Mouse (Mus musculus) stomach, embryonic 15.5 days (tissue): ENCODE data around the gene Ehd2. TPM values are rescaled to one million over a fixed set of nuclear protein-coding genes. Genes with fewer than 3 reads are reported as not detected.
A peak's percentile ranks its signal among the peaks of the same experiment; 100 is the strongest.

ENCODE experiments used
- ATAC-seq: fragments of 200-750 bp; cut with Nextera tagmentation; 2 replicates; pipeline ENCODE4 v1.8.0; 2017; ENCODE audit warnings: low read depth, moderate number of reproducible peaks, moderate TSS enrichment; ENCODE audit not compliant: insufficient read depth, low FRiP score
- H3K27ac ChIP-seq: fragments of 300-500 bp; sonication (generic); 2 replicates; pipeline ENCODE4 v1.5.1; 2015; ENCODE audit warnings: mild to moderate bottlenecking, inconsistent platforms
- H3K27me3 ChIP-seq: fragments of 300-500 bp; sonication (generic); replicated peaks from 2 replicates; pipeline ENCODE4 v1.6.1; 2015; ENCODE audit warnings: inconsistent platforms
- H3K36me3 ChIP-seq: fragments of 300-500 bp; sonication (generic); 2 replicates; pipeline ENCODE4 v1.6.1; 2015; ENCODE audit warnings: inconsistent platforms
- H3K4me1 ChIP-seq: fragments of 300-500 bp; sonication (generic); 2 replicates; pipeline ENCODE4 v1.6.1; 2015; ENCODE audit warnings: inconsistent platforms
- H3K4me2 ChIP-seq: fragments of 300-500 bp; sonication (generic); 2 replicates; pipeline ENCODE4 v1.6.1; 2015; ENCODE audit warnings: mild to moderate bottlenecking, inconsistent platforms
- H3K4me3 ChIP-seq: fragments of 300-500 bp; sonication (generic); replicated peaks from 2 replicates; pipeline ENCODE4 v1.5.1; 2015; ENCODE audit warnings: inconsistent platforms
- H3K9ac ChIP-seq: fragments of 300-500 bp; sonication (generic); 2 replicates; pipeline ENCODE4 v1.6.1; 2015; ENCODE audit warnings: inconsistent platforms
- H3K9me3 ChIP-seq: fragments of 300-500 bp; sonication (generic); 2 replicates; pipeline ENCODE4 v1.6.1; 2016; ENCODE audit warnings: inconsistent platforms
- WGBS: fragments of 180-500 bp; shearing (Covaris S2); methylation state at CpG from one replicate; pipeline ENCODE4 v1.1.7; 2015; 5-methylcytosine and 5-hydroxymethylcytosine counted together
- polyA plus RNA-seq: library from polyadenylated mRNA; unstranded; fragments of >200 nt; fragmentation: Nextera tagmentation; extraction: Ambion mirVana; gene quantifications from 2 replicates; pipeline ENCODE4 v1.2.1, GENCODE M21; 2015

The Ehd2 gene
- 49.0 and 49.6 TPM in 2 replicates for polyA plus RNA-seq

DNA sequence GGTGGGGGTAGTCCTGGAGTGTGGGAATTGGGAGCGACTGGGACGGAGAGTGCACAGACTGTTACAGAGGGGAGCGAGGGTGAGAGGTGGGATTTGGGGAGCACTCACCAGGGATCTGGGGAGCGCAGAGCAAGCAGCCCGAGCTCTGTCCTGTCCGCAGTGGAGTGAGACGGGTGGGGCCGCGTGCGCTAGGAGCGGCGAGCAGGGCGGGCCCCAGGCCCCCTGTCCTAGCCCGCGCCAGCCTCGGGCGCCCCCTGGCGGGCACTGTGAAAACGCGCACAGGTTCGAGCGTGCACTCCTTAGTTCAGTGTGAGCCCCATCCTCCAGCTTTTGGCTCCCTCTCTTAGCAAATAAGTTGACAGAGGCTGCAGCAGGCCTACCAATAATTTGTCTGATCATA, at the start of gene Ehd2:
Gene Ehd2 (minus strand): TSS at position 256 of the 400 bp plus-strand sequence.
- ATAC-seq = peak; percentile 80
- no peaks in the 10 kb centered on the region for H3K9me3 ChIP-seq
- H3K4me2 ChIP-seq = peak within 1 kb of the TSS; percentile 57
- peaks cover 11% of the 10 kb centered on the region for H3K36me3 ChIP-seq
- H3K27ac ChIP-seq = 0 out of 2 replicates have a peak within 1 kb of the TSS, but pooled peaks have one; percentile 35
- under 1% methylated on average over 22 of the region's 22 CpGs for WGBS
- peaks cover 22% of the 10 kb centered on the region for H3K4me1 ChIP-seq
- H3K9ac ChIP-seq = no peak within 1 kb of the TSS
- H3K27me3 ChIP-seq = no peaks in the 10 kb centered on the region
- H3K4me3 ChIP-seq = peak within 1 kb of the TSS; percentile 58

- Histone ChIP-seq H3K4me2 (no peak overlapping the region), H3K4me1 (0 out of 2 replicates have a peak, but pooled peaks cover 8% of the 10 kb centered on the region), H3K36me3 (no peaks in the 10 kb centered on the region), H3K9me3 (no peaks in the 10 kb centered on the region), H3K27ac (no peak overlapping the region), H3K9ac (no peak overlapping the region), H3K4me3 (no peak overlapping the region), H3K27me3 (no peaks in the 10 kb centered on the region)
- 78% methylated on average over 5 of the region's 5 CpGs for WGBS
- ATAC-seq = no peak
These were observed 48.0 kb upstream of the Ehd2 start for GRCm38 (mm10) chr7:16015384-16015783.

- Histone ChIP-seq H3K9ac (no peak overlapping the region), H3K36me3 (no peaks in the 10 kb centered on the region), H3K27me3 (no peaks in the 10 kb centered on the region), H3K4me3 (no peak overlapping the region), H3K4me2 (no peak overlapping the region), H3K4me1 (0 out of 2 replicates have a peak, but pooled peaks cover 8% of the 10 kb centered on the region), H3K27ac (no peak overlapping the region), H3K9me3 (no peaks in the 10 kb centered on the region)
- WGBS = 88% methylated on average over 8 of the region's 8 CpGs
- no peak for ATAC-seq
These were observed 47.3 kb upstream of the Ehd2 start for GRCm38 (mm10) chr7:16014521-16015175.

GRCm38 (mm10) chr7:16013722-16014275, 46.4 kb upstream of the Ehd2 start:
- Histone ChIP-seq H3K27me3 (no peaks in the 10 kb centered on the region), H3K4me2 (no peak overlapping the region), H3K27ac (no peak overlapping the region), H3K36me3 (no peaks in the 10 kb centered on the region), H3K4me1 (0 out of 2 replicates have a peak, but pooled peaks cover 8% of the 10 kb centered on the region), H3K9me3 (no peaks in the 10 kb centered on the region), H3K9ac (no peak overlapping the region), H3K4me3 (no peak overlapping the region)
- no peak for ATAC-seq
- WGBS = 76% methylated on average over 5 of the region's 5 CpGs

- ATAC-seq = no peak
- no peaks in the 10 kb centered on the region for H3K9me3 ChIP-seq
- H3K27ac ChIP-seq = no peak overlapping the region
- 0 out of 2 replicates have a peak, but pooled peaks cover 10% of the 10 kb centered on the region for H3K4me1 ChIP-seq
- H3K4me2 ChIP-seq = no peak overlapping the region
- H3K36me3 ChIP-seq = 0 out of 2 replicates have a peak, but pooled peaks cover under 1% of the 10 kb centered on the region
- H3K9ac ChIP-seq = no peak overlapping the region
- H3K4me3 ChIP-seq = no peak overlapping the region
- H3K27me3 ChIP-seq = no peaks in the 10 kb centered on the region
- WGBS = 73% methylated on average over 11 of the region's 11 CpGs
These were observed 45.4 kb upstream of the Ehd2 start for GRCm38 (mm10) chr7:16012576-16013263.

DNA sequence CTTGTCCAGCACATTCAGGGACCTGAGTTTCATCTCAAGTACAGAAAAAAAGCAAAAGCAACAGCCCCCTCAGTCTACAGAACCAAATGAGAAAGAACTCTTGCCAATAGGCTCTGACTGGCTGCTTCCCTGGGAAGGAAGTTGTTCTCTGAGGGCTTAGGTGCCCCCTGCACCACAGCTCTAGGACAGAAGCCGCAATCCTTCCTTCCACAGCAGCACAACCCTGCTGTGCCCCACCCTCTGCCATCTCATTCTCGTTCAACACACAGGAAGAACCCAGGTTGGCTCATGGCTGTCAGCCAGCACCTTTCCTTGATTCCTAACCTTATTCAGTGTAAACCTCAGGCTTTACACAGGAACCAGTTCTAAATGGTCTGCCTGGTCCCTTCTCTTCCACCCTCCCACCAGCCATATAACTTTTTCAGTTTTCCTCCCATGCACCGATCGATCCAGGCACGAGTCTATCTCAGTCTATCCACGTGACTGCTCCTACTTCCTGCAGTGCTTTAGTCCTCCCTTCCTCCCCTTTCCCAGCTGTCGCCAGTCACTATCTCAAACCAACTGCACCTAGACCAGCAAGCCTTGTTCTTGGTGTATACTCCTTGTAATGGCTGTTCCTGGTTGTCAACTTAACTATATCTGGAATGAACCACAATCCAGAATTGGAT, 44.2 kb upstream of the Ehd2 start:
- Histone ChIP-seq H3K4me3 (no peak overlapping the region), H3K27me3 (no peaks in the 10 kb centered on the region), H3K9ac (no peak overlapping the region), H3K27ac (no peak overlapping the region), H3K36me3 (0 out of 2 replicates have a peak, but pooled peaks cover 3% of the 10 kb centered on the region), H3K4me1 (0 out of 2 replicates have a peak, but pooled peaks cover 10% of the 10 kb centered on the region), H3K9me3 (no peaks in the 10 kb centered on the region), H3K4me2 (no peak overlapping the region)
- ATAC-seq = no peak
- 90% methylated on average over 7 of the region's 7 CpGs for WGBS

GRCm38 (mm10) chr7:16010649-16011048, 43.3 kb upstream of the Ehd2 start:
- Histone ChIP-seq H3K4me1 (0 out of 2 replicates have a peak, but pooled peaks cover 10% of the 10 kb centered on the region), H3K4me2 (no peak overlapping the region), H3K27ac (no peak overlapping the region), H3K36me3 (0 out of 2 replicates have a peak, but pooled peaks cover 3% of the 10 kb centered on the region), H3K27me3 (no peaks in the 10 kb centered on the region), H3K9ac (no peak overlapping the region), H3K4me3 (no peak overlapping the region), H3K9me3 (no peaks in the 10 kb centered on the region)
- 74% methylated on average over 5 of the region's 5 CpGs for WGBS
- no peak for ATAC-seq

GRCm38 (mm10) chr7:16009636-16010035, 42.3 kb upstream of the Ehd2 start:
- Histone ChIP-seq H3K36me3 (0 out of 2 replicates have a peak, but pooled peaks cover 3% of the 10 kb centered on the region), H3K4me3 (no peak overlapping the region), H3K27ac (no peak overlapping the region), H3K27me3 (no peaks in the 10 kb centered on the region), H3K9ac (no peak overlapping the region), H3K9me3 (no peaks in the 10 kb centered on the region), H3K4me1 (0 out of 2 replicates have a peak, but pooled peaks cover 10% of the 10 kb centered on the region), H3K4me2 (no peak overlapping the region)
- 87% methylated on average over 7 of the region's 7 CpGs for WGBS
- ATAC-seq = no peak

GRCm38 (mm10) chr7:16005020-16005419, 37.7 kb upstream of the Ehd2 start:
- 71% methylated on average over 3 of the region's 3 CpGs for WGBS
- no peak overlapping the region for H3K9ac ChIP-seq
- H3K4me1 ChIP-seq = peaks cover 17% of the 10 kb centered on the region; the same call in 1 of the 2 replicates
- 0 out of 2 replicates have a peak, but pooled peaks cover 3% of the 10 kb centered on the region for H3K36me3 ChIP-seq
- no peaks in the 10 kb centered on the region for H3K27me3 ChIP-seq
- H3K27ac ChIP-seq = peak overlapping the region; percentile 31; the same call in 1 of the 2 replicates
- H3K4me2 ChIP-seq = no peak overlapping the region
- H3K9me3 ChIP-seq = no peaks in the 10 kb centered on the region
- no peak; the same call in 1 of the 2 replicates for ATAC-seq
- no peak overlapping the region for H3K4me3 ChIP-seq

DNA sequence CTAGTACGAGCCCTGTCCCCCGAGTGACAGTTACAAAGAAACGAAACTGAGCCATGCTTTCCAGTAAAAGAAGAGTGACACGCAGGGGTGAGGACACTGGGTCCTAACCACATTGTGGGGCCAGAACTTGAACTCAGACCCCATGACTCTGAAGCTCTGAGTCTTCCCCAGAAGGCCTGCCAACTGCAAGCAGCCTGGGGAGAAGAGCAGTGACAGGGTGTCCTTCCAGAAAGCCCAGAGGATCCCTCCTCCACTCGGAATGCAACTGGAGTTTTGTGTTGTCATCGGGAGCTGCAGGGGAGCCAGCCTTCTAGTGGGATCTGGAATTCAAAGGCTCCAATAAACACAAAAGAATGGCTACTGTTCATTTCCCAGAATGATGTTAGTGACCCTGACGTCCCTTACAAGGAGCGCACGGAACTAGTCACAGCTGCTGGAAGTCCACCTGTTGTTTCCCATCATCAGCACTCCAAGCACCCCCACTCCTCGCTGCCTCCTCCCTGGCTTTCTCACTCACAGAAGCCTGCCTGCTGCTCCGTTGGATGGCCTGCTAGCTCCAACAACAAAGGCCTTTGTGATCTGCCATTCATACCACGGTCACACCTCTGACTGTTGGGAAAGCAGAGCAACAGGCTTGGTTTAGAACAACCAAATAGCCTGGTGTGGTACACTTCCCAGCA, 37.0 kb upstream of the Ehd2 start:
- Histone ChIP-seq H3K9ac (no peak overlapping the region), H3K4me2 (no peak overlapping the region), H3K4me3 (no peak overlapping the region), H3K9me3 (no peaks in the 10 kb centered on the region), H3K36me3 (0 out of 2 replicates have a peak, but pooled peaks cover 3% of the 10 kb centered on the region), H3K27me3 (no peaks in the 10 kb centered on the region), H3K4me1 (peaks cover 17% of the 10 kb centered on the region; the same call in 1 of the 2 replicates), H3K27ac (peak overlapping the region; percentile 31)
- no peak; the same call in 1 of the 2 replicates for ATAC-seq
- 71% methylated on average over 12 of the region's 12 CpGs for WGBS

DNA sequence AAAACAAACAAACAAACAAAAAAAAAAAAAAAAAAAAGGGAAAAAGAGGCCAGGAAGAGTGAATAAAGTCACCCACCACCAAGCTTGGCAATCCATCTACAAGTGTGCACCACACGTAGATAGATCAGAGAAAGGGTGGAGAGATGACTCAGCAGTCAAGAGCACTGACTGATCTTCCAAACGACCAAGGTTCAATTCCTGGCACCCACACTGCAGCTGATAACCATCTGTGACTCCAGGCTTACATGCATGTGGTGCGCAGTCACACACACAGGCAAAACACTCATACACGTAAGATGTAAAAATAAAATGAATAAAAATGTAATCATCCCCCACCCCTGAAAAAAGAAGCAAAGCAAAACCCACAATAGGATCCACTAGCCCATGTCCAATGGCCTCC, 35.7 kb upstream of the Ehd2 start:
- no peak overlapping the region for H3K9ac ChIP-seq
- peaks cover 17% of the 10 kb centered on the region; the same call in 1 of the 2 replicates for H3K4me1 ChIP-seq
- 68% methylated on average over 4 of the region's 4 CpGs for WGBS
- H3K27ac ChIP-seq = no peak overlapping the region
- H3K36me3 ChIP-seq = 0 out of 2 replicates have a peak, but pooled peaks cover 5% of the 10 kb centered on the region
- H3K4me2 ChIP-seq = no peak overlapping the region
- H3K9me3 ChIP-seq = no peaks in the 10 kb centered on the region
- H3K4me3 ChIP-seq = no peak overlapping the region
- H3K27me3 ChIP-seq = no peaks in the 10 kb centered on the region
- ATAC-seq = no peak
